Mouse (Mus musculus): ENCODE measurements at regions not wholly inside any gene's neighbourhood (a gene's known extent, or its start where the extent isn't known, plus 50 kb on each side); places are given as distances from the start of the nearest gene placed in this dataset.
"Not testable (repeated sequence)": the region's sequence is repeated elsewhere in the genome, so short reads cannot be mapped to it uniquely, and the experiment has no call there.

DNA sequence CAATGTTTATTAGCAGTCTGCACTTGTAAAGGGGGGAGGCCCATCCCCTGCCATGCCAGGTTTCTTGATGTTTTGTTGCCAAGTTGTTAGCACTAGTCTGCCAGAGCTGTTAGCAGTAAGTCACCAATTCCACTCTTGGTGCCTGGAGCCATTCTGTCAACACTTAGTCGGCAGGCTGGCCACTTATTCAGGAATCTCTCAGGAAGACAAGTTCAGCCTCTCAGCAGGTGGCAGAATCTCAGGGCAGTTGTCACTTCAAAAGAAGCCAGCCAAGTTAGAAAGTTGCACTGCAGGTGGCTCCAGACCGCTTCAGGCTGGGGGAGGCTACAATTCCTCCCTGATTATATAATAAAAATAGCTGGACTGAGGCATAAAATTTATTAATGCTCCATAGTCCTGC, 424.2 kb downstream of the Cdh10 start:
- 62% methylated on average over 2 of the region's 2 CpGs for WGBS
- not testable (repeated sequence) for H3K9me3 ChIP-seq (ENCODE audit: control insufficient read depth, low read length); H3K4me2 ChIP-seq (ENCODE audit: low read length); H3K9ac ChIP-seq (replicated peaks; ENCODE audit: low read length); H3K4me1 ChIP-seq (ENCODE audit: control insufficient read depth, insufficient read depth, low read length); H3K27ac ChIP-seq (replicated peaks; ENCODE audit: low read depth, low read length); H3K36me3 ChIP-seq (ENCODE audit: control insufficient read depth, insufficient read depth, low read length); H3K4me3 ChIP-seq (replicated peaks; ENCODE audit: low read depth, low read length); ATAC-seq (ENCODE audit: low FRiP score, low TSS enrichment); DNase-seq; H3K27me3 ChIP-seq (ENCODE audit: control insufficient read depth, insufficient read depth, low read length)

DNA sequence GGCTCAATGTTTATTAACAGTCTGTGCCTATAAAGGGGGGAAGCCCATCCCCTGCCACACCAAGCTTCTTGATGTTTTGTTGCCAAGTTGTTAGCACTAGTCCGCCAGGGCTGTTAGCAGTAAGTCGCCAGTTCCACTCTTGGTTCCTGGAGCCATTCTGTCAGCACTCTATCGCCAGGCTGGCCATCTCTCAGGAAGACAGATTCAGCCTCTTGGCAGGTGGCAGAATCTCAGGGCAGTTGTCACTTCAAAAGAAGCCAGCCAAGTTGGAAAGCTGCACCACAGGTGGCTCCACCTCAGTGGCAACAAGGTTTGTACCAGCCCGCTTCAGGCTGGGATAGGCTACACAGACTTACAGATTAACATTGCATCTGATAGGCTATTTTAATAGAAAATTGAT, 428.7 kb downstream of the Cdh10 start:
- 82% methylated on average over 4 of the region's 4 CpGs for WGBS
- H3K9me3 ChIP-seq (ENCODE audit: control insufficient read depth, low read length), result no peaks in the 10 kb centered on the region
- H3K4me2 ChIP-seq (ENCODE audit: low read length), result no peak overlapping the region

GRCm38 (mm10) chr15:19275968-19276826, 457.4 kb downstream of the Cdh10 start:
- Histone ChIP-seq H3K27me3 (ENCODE audit: control insufficient read depth, insufficient read depth, low read length) (no peaks in the 10 kb centered on the region), H3K36me3 (ENCODE audit: control insufficient read depth, insufficient read depth, low read length) (no peaks in the 10 kb centered on the region), H3K27ac (replicated peaks; ENCODE audit: low read depth, low read length) (no peak overlapping the region), H3K9ac (replicated peaks; ENCODE audit: low read length) (no peak overlapping the region), H3K4me2 (ENCODE audit: low read length) (peak overlapping the region; percentile 39), H3K4me3 (replicated peaks; ENCODE audit: low read depth, low read length) (no peak overlapping the region), H3K9me3 (ENCODE audit: control insufficient read depth, low read length) (no peaks in the 10 kb centered on the region), H3K4me1 (ENCODE audit: control insufficient read depth, insufficient read depth, low read length) (no peaks in the 10 kb centered on the region)
- DNase-seq, result peak; percentile 86
- peak; percentile 64 for ATAC-seq (ENCODE audit: low FRiP score, low TSS enrichment)
- 42% methylated on average over 10 of the region's 10 CpGs for WGBS

More for the DNA sequence above, 428.7 kb downstream of the Cdh10 start:
- H3K4me3 ChIP-seq (replicated peaks; ENCODE audit: low read depth, low read length), result no peak overlapping the region
- no peak for DNase-seq
- H3K27me3 ChIP-seq (ENCODE audit: control insufficient read depth, insufficient read depth, low read length), result no peaks in the 10 kb centered on the region
- no peaks in the 10 kb centered on the region for H3K4me1 ChIP-seq (ENCODE audit: control insufficient read depth, insufficient read depth, low read length)
- no peak overlapping the region for H3K27ac ChIP-seq (replicated peaks; ENCODE audit: low read depth, low read length)
- ATAC-seq (ENCODE audit: low FRiP score, low TSS enrichment), result no peak
- no peak overlapping the region for H3K9ac ChIP-seq (replicated peaks; ENCODE audit: low read length)
- H3K36me3 ChIP-seq (ENCODE audit: control insufficient read depth, insufficient read depth, low read length), result no peaks in the 10 kb centered on the region

- H3K9ac ChIP-seq (replicated peaks; ENCODE audit: low read length), result no peak overlapping the region
- no peaks in the 10 kb centered on the region for H3K36me3 ChIP-seq (ENCODE audit: control insufficient read depth, insufficient read depth, low read length)
- ATAC-seq (ENCODE audit: low FRiP score, low TSS enrichment) (no peak), DNase-seq (no peak)
- no peaks in the 10 kb centered on the region for H3K9me3 ChIP-seq (ENCODE audit: control insufficient read depth, low read length)
- no peaks in the 10 kb centered on the region for H3K4me1 ChIP-seq (ENCODE audit: control insufficient read depth, insufficient read depth, low read length)
- 81% methylated on average over 1 of the region's 1 CpGs for WGBS
- H3K4me3 ChIP-seq (replicated peaks; ENCODE audit: low read depth, low read length), result no peak overlapping the region
- no peak overlapping the region for H3K4me2 ChIP-seq (ENCODE audit: low read length)
- H3K27me3 ChIP-seq (ENCODE audit: control insufficient read depth, insufficient read depth, low read length), result no peaks in the 10 kb centered on the region
- H3K27ac ChIP-seq (replicated peaks; ENCODE audit: low read depth, low read length), result no peak overlapping the region
Measured at GRCm38 (mm10) chr15:19316380-19316779, 497.6 kb downstream of the Cdh10 start.

DNA sequence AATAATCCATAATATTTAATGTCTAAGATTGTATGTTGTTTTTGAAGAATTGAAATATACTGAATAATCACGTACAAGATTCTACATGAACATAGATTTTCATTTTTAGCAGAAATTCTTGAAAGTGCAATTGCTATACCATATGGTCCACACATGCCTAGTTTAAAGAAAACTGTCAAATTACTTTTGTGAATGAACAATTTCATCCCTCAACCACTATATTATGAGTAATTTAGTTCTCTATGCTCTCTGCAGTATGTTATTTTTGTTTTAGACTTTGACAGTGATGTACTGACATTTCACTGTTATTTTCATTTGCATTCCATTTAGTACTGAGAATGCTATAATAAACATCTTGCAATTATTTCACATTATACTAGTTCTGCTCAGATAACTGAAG, 537.6 kb downstream of the Cdh10 start:
- WGBS, result 88% methylated on average over 1 of the region's 1 CpGs
- H3K4me1 ChIP-seq (ENCODE audit: control insufficient read depth, insufficient read depth, low read length), result no peaks in the 10 kb centered on the region
- H3K9ac ChIP-seq (replicated peaks; ENCODE audit: low read length), result no peak overlapping the region
- no peak for DNase-seq
- no peak overlapping the region for H3K27ac ChIP-seq (replicated peaks; ENCODE audit: low read depth, low read length)
- H3K36me3 ChIP-seq (ENCODE audit: control insufficient read depth, insufficient read depth, low read length), result no peaks in the 10 kb centered on the region
- no peak overlapping the region for H3K4me3 ChIP-seq (replicated peaks; ENCODE audit: low read depth, low read length)
- no peaks in the 10 kb centered on the region for H3K27me3 ChIP-seq (ENCODE audit: control insufficient read depth, insufficient read depth, low read length)
- H3K9me3 ChIP-seq (ENCODE audit: control insufficient read depth, low read length), result no peaks in the 10 kb centered on the region
- no peak overlapping the region for H3K4me2 ChIP-seq (ENCODE audit: low read length)
- ATAC-seq (ENCODE audit: low FRiP score, low TSS enrichment), result no peak

GRCm38 (mm10) chr15:19360650-19361049, 541.9 kb downstream of the Cdh10 start:
- Histone ChIP-seq H3K36me3 (ENCODE audit: control insufficient read depth, insufficient read depth, low read length) (no peaks in the 10 kb centered on the region), H3K27me3 (ENCODE audit: control insufficient read depth, insufficient read depth, low read length) (no peaks in the 10 kb centered on the region), H3K4me3 (replicated peaks; ENCODE audit: low read depth, low read length) (no peak overlapping the region), H3K4me1 (ENCODE audit: control insufficient read depth, insufficient read depth, low read length) (no peaks in the 10 kb centered on the region), H3K9ac (replicated peaks; ENCODE audit: low read length) (no peak overlapping the region), H3K9me3 (ENCODE audit: control insufficient read depth, low read length) (no peaks in the 10 kb centered on the region), H3K4me2 (ENCODE audit: low read length) (no peak overlapping the region), H3K27ac (replicated peaks; ENCODE audit: low read depth, low read length) (no peak overlapping the region)
- peak; percentile 78 for DNase-seq
- ATAC-seq (ENCODE audit: low FRiP score, low TSS enrichment), result no peak
- WGBS, result 30% methylated on average over 3 of the region's 3 CpGs

DNA sequence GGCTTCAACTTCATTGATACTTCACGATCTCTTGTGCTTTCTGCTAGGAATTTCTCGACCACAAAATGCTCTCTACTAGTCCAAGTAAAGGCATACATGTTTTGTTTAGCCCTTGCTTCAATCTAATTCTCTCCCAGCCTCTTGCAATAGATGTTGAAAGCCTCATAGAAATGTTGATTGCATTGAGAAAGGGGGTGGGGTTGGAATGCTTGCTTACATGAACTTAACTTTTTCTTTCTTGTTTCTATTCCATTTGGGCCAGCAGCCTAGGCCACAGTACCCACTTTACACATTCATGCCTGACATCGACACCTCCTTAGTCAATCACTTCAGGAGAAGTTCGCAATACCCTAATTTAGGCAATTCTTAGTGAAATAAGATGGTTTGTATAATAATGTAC, 571.2 kb downstream of the Cdh10 start:
- Histone ChIP-seq H3K36me3 (ENCODE audit: control insufficient read depth, insufficient read depth, low read length) (no peaks in the 10 kb centered on the region), H3K9me3 (ENCODE audit: control insufficient read depth, low read length) (no peaks in the 10 kb centered on the region), H3K4me3 (replicated peaks; ENCODE audit: low read depth, low read length) (no peak overlapping the region), H3K27ac (replicated peaks; ENCODE audit: low read depth, low read length) (no peak overlapping the region), H3K9ac (replicated peaks; ENCODE audit: low read length) (no peak overlapping the region), H3K4me2 (ENCODE audit: low read length) (no peak overlapping the region), H3K27me3 (ENCODE audit: control insufficient read depth, insufficient read depth, low read length) (no peaks in the 10 kb centered on the region), H3K4me1 (ENCODE audit: control insufficient read depth, insufficient read depth, low read length) (no peaks in the 10 kb centered on the region)
- ATAC-seq (ENCODE audit: low FRiP score, low TSS enrichment), result no peak
- 86% methylated on average over 4 of the region's 4 CpGs for WGBS
- no peak for DNase-seq

DNA sequence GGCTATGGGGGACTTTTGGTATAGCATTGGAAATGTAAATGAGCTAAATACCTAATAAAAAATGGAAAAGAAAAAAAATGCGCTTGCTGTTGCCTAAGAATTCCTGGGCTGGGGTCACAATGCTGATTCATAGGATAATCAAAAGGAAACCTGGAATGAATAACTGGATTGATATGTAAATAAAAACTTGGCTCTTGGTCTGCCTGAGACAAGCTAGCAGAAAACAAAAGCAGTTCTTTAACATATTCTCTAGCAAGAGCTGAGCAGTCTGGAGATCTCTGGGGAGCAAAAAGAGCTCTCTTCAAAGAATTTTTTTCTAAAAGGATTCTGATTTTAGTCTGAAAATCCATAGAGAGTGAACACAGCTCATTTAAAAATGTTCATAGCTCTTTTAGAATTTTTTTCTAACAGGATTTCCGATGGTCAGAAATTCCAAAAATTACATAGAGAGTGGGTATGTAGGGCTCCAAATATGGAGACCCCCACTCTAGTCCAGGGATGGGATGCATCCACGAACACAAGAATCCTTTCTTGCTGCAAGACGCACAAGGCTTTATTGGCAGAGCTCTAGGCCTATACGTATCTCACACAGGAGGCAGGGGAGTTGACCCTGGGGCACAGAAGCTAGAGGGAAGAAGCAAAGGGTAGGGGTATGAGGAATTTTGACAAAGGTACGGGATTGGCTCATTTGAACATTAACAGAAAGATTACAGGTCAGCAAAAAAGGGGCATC, 572.7 kb downstream of the Cdh10 start:
- Histone ChIP-seq H3K27me3 (ENCODE audit: control insufficient read depth, insufficient read depth, low read length) (no peaks in the 10 kb centered on the region), H3K27ac (replicated peaks; ENCODE audit: low read depth, low read length) (no peak overlapping the region), H3K36me3 (ENCODE audit: control insufficient read depth, insufficient read depth, low read length) (no peaks in the 10 kb centered on the region), H3K4me2 (ENCODE audit: low read length) (no peak overlapping the region), H3K4me3 (replicated peaks; ENCODE audit: low read depth, low read length) (no peak overlapping the region), H3K4me1 (ENCODE audit: control insufficient read depth, insufficient read depth, low read length) (no peaks in the 10 kb centered on the region), H3K9ac (replicated peaks; ENCODE audit: low read length) (no peak overlapping the region), H3K9me3 (ENCODE audit: control insufficient read depth, low read length) (no peaks in the 10 kb centered on the region)
- 47% methylated on average over 6 of the region's 6 CpGs for WGBS
- ATAC-seq (ENCODE audit: low FRiP score, low TSS enrichment), result no peak
- peak; percentile 45 for DNase-seq

GRCm38 (mm10) chr15:19395681-19396080, 576.9 kb downstream of the Cdh10 start:
- Histone ChIP-seq H3K4me1 (ENCODE audit: control insufficient read depth, insufficient read depth, low read length) (no peaks in the 10 kb centered on the region), H3K36me3 (ENCODE audit: control insufficient read depth, insufficient read depth, low read length) (no peaks in the 10 kb centered on the region)

More at GRCm38 (mm10) chr15:19395681-19396080, 576.9 kb downstream of the Cdh10 start:
- no peak overlapping the region for H3K4me3 ChIP-seq (replicated peaks; ENCODE audit: low read depth, low read length)
- no peaks in the 10 kb centered on the region for H3K27me3 ChIP-seq (ENCODE audit: control insufficient read depth, insufficient read depth, low read length)
- no peak for ATAC-seq (ENCODE audit: low FRiP score, low TSS enrichment)
- no peak overlapping the region for H3K27ac ChIP-seq (replicated peaks; ENCODE audit: low read depth, low read length)
- WGBS, result 95% methylated on average over 1 of the region's 1 CpGs
- H3K9ac ChIP-seq (replicated peaks; ENCODE audit: low read length), result no peak overlapping the region
- DNase-seq, result no peak
- H3K4me2 ChIP-seq (ENCODE audit: low read length), result no peak overlapping the region
- no peaks in the 10 kb centered on the region for H3K9me3 ChIP-seq (ENCODE audit: control insufficient read depth, low read length)

All from midbrain, embryonic 14.5 days (tissue).